Mouse (Mus musculus) liver, postnatal 0 days (tissue): ENCODE measurements around the gene Olfr372. TPM values are rescaled to one million over a fixed set of nuclear protein-coding genes. Genes with fewer than 3 reads are reported as not detected.
"Not testable (repeated sequence)": the region's sequence is repeated elsewhere in the genome, so short reads cannot be mapped to it uniquely, and the experiment has no call there.

Source experiments
- ATAC-seq: fragments of 200-750 bp; cut with Nextera tagmentation; 2 replicates; pipeline ENCODE4 v1.8.0; 2017; ENCODE audit warnings: mild to moderate bottlenecking, moderate library complexity
- DNase-seq: peaks from one replicate; pipeline ENCODE4 v3.0.0-alpha.2; 2016
- H3K27ac ChIP-seq: fragments of 300-500 bp; sonication (generic); 2 replicates; pipeline ENCODE4 v1.5.1; 2014; ENCODE audit warnings: antibody characterized with exemption, moderate library complexity, mild to moderate bottlenecking, low read depth
- H3K27me3 ChIP-seq: fragments of 300-500 bp; sonication (generic); 2 replicates; pipeline ENCODE4 v1.6.1; 2014; ENCODE audit warnings: low read length, control low read depth, mixed read lengths; ENCODE audit not compliant: insufficient read depth
- H3K36me3 ChIP-seq: fragments of 300-500 bp; sonication (generic); replicated peaks from 2 replicates; pipeline ENCODE4 v1.6.1; 2014; ENCODE audit warnings: mild to moderate bottlenecking, control low read depth, low read length, moderate library complexity, mixed read lengths; ENCODE audit not compliant: insufficient read depth
- H3K4me1 ChIP-seq: fragments of 300-500 bp; sonication (generic); 2 replicates; pipeline ENCODE4 v1.6.1; 2014; ENCODE audit warnings: antibody characterized with exemption, mild to moderate bottlenecking, control low read depth; ENCODE audit not compliant: insufficient read depth
- H3K4me2 ChIP-seq: fragments of 300-500 bp; sonication (generic); 2 replicates; pipeline ENCODE4 v1.6.1; 2014; ENCODE audit warnings: low read depth, mild to moderate bottlenecking, low read length, moderate library complexity, mixed read lengths
- H3K4me3 ChIP-seq: fragments of 300-500 bp; sonication (generic); 2 replicates; pipeline ENCODE4 v1.5.1; 2014; ENCODE audit warnings: low read depth, low read length
- H3K9ac ChIP-seq: fragments of 300-500 bp; sonication (generic); replicated peaks from 2 replicates; pipeline ENCODE4 v1.6.1; 2014; ENCODE audit warnings: mild to moderate bottlenecking, moderate library complexity
- H3K9me3 ChIP-seq: fragments of 300-500 bp; sonication (generic); 2 replicates; pipeline ENCODE4 v1.6.1; 2016; ENCODE audit warnings: mild to moderate bottlenecking, control low read depth, low read length, mixed read lengths
- CTCF ChIP-seq: sonication (generic); IDR thresholded peaks from 2 replicates; pipeline ENCODE4 v1.5.1; 2016; ENCODE audit warnings: antibody characterized with exemption, low read depth
- EP300 ChIP-seq: IDR thresholded peaks from 2 replicates; pipeline ENCODE4 v1.6.1; 2016; ENCODE audit warnings: antibody characterized with exemption, low read depth, mild to moderate bottlenecking
- WGBS: fragments of 180-500 bp; shearing (Covaris S2); extraction: QIAGEN DNeasy Blood & Tissue Kit; methylation state at CpG from one replicate; pipeline ENCODE4 v1.1.7; 2014; ENCODE audit not compliant: insufficient replicate concordance; 5-methylcytosine and 5-hydroxymethylcytosine counted together
- polyA plus RNA-seq: library from polyadenylated mRNA; unstranded; fragments of >200 nt; fragmentation: Nextera tagmentation; extraction: Ambion mirVana; gene quantifications from 2 replicates; pipeline ENCODE4 v1.2.1, GENCODE M21; 2015

The Olfr372 gene
- not detected in 2 replicates for polyA plus RNA-seq

DNA sequence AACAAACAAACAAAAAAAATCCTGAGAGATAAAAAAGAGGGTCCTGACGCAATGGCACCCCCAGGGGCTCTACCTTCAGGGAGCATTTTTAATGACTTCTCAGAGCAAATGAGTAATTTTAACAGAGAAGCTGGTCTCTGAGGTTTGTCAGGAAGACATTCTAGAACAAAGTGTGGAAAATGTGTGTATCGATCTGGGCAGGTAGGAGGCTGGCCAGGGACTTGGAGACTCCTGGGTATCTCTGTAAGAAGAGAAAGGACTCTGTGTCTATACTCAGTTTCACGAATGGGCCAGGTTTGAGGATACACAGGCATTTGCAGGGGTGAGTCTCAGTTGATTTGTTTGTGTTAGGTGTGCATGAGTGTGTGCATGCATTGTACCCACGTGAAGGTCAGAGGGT, at the start of gene Olfr372:
TSS of gene Olfr372 (plus strand) at position 301 of the 400 bp plus-strand sequence.
- 74% methylated on average over 4 of the region's 4 CpGs for WGBS
- DNase-seq, ATAC-seq, H3K4me1 ChIP-seq, H3K27me3 ChIP-seq, H3K4me3 ChIP-seq, H3K36me3 ChIP-seq, H3K9ac ChIP-seq, H3K9me3 ChIP-seq, H3K4me2 ChIP-seq, H3K27ac ChIP-seq: not testable (repeated sequence)

DNA sequence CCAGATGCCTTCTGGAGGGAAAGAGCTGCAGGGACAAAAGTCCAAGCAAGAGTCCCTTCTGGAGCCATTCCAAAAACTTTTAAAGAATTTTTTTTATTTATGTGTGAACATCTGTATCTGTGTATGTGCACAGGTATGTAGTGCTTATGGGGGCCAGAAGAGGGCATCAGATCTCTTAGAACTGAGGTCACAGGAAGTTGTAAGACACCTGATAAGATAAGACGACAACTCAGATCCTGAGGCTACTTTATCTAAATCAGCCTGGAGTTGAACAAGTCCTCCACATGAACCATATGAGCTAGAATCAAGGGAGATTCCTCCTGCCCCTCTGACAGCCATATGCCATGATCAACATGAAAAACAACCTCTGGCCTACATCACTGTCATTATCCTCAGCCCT, 41.6 kb upstream of the Olfr372 start:
- 36% methylated on average over 1 of the region's 1 CpGs for WGBS
- TF ChIP-seq CTCF (no peak), EP300 (no peak)
- ATAC-seq (no peak), DNase-seq (no peak)
- no peak overlapping the region for H3K27ac ChIP-seq
- no peaks in the 10 kb centered on the region for H3K27me3 ChIP-seq
- H3K4me2 ChIP-seq = no peak overlapping the region
- H3K9ac ChIP-seq = no peak overlapping the region
- H3K36me3 ChIP-seq = no peaks in the 10 kb centered on the region
- H3K4me1 ChIP-seq = no peaks in the 10 kb centered on the region
- H3K9me3 ChIP-seq = no peaks in the 10 kb centered on the region
- no peak overlapping the region for H3K4me3 ChIP-seq

DNA sequence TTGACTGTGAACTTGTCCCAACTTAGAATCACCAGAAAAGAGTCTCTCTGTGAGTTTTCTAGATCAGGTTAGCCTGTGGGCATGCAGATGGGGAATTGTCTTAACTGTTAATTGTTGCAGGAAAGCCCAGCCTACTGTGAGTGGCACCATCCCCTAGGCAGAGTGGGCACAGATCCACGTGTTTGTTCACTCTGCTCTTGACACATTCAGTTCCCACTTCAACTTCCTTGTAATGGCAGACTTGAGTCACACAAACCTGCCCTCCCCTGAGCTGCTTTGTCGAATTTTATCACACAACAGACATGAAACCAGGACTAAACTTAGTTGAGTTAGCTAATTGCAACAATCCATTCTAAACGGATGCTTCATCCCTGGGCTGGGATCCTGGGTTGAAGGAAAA, 40.8 kb upstream of the Olfr372 start:
- H3K9ac ChIP-seq = no peak overlapping the region
- no peaks in the 10 kb centered on the region for H3K4me1 ChIP-seq
- no peak for TF ChIP-seq EP300
- TF ChIP-seq CTCF = no peak
- no peaks in the 10 kb centered on the region for H3K27me3 ChIP-seq
- 55% methylated on average over 3 of the region's 3 CpGs for WGBS
- H3K9me3 ChIP-seq = no peaks in the 10 kb centered on the region
- no peak for DNase-seq
- ATAC-seq = no peak
- no peak overlapping the region for H3K27ac ChIP-seq
- no peak overlapping the region for H3K4me3 ChIP-seq
- H3K36me3 ChIP-seq = no peaks in the 10 kb centered on the region
- no peak overlapping the region for H3K4me2 ChIP-seq

DNA sequence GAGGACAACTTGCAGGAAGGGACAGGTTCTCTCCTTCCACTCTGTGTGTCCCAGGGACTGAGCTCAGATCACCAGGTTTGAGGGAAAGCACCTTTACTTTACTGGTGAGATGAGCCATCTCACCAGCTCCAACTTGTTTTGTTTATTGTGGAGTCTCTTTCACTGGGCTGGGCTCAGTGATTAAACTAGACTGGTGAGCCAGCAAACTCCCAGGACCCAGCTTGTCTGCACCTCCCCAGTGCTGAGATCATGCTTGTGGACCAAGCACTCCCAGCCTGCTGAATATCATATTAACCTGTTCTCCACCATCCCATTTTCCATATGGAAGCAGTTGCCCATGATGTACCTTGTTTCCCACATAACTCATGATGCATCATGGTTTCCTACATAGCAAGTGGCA, 38.1 kb upstream of the Olfr372 start:
- ATAC-seq = no peak
- TF ChIP-seq CTCF (no peak), EP300 (no peak)

DNA sequence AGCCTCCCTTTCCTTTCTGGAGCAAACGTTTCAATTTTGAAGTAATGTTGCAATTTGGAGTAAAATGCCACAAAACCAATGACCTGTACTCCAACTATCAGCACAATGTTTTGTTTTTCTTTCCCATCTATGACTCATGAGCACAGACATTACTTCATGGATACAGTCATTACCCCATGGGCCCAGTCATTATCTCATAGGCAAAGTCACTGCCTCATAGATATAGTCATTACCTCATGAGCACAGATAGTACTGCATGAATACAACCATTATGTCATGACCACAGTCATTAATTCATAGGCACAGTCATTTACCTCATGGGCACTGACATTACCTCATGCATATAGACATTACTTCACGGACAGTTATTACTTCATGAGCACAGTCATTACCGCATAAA, 35.1 kb upstream of the Olfr372 start:
- no peak overlapping the region for H3K27ac ChIP-seq

More for the DNA sequence above, 38.1 kb upstream of the Olfr372 start:
- Histone ChIP-seq H3K4me3 (no peak overlapping the region), H3K27ac (no peak overlapping the region), H3K4me1 (no peaks in the 10 kb centered on the region), H3K4me2 (no peak overlapping the region), H3K9ac (no peak overlapping the region), H3K27me3 (no peaks in the 10 kb centered on the region), H3K9me3 (no peaks in the 10 kb centered on the region), H3K36me3 (no peaks in the 10 kb centered on the region)
- DNase-seq = no peak

DNA sequence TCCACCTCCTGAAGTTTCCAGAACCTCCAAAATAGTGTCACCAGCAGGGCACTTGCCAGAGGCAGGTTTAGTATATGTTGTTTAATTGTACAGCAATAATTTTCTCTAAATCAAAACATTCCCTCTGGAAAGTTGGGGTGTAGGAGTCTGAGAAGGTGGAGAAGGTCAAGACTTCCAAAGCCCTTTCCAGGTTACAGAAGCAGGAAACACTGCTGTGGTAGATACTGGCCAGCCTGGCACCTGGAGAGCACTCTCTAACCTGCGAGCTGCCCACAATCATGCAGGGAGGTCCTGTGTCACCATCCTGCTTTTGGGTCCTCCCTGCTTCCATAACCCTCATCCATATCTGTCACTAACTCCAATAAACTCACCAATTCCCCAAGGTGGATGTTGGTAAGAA, 34.3 kb upstream of the Olfr372 start:
- Histone ChIP-seq H3K36me3 (no peaks in the 10 kb centered on the region), H3K4me2 (no peak overlapping the region), H3K4me1 (peaks cover 8% of the 10 kb centered on the region; the same call in 1 of the 2 replicates), H3K27ac (no peak overlapping the region), H3K9me3 (no peaks in the 10 kb centered on the region), H3K27me3 (no peaks in the 10 kb centered on the region), H3K4me3 (no peak overlapping the region), H3K9ac (no peak overlapping the region)
- no peak for DNase-seq
- ATAC-seq = no peak
- TF ChIP-seq CTCF = no peak
- no peak for TF ChIP-seq EP300
- WGBS = 56% methylated on average over 1 of the region's 1 CpGs

More for the DNA sequence above, 35.1 kb upstream of the Olfr372 start:
- Histone ChIP-seq H3K36me3 (no peaks in the 10 kb centered on the region), H3K4me3 (no peak overlapping the region), H3K4me2 (no peak overlapping the region), H3K9me3 (no peaks in the 10 kb centered on the region), H3K4me1 (peaks cover 8% of the 10 kb centered on the region; the same call in 1 of the 2 replicates), H3K9ac (no peak overlapping the region), H3K27me3 (no peaks in the 10 kb centered on the region)
- TF ChIP-seq CTCF (no peak), EP300 (no peak)
- 79% methylated on average over 3 of the region's 3 CpGs for WGBS
- ATAC-seq (no peak), DNase-seq (peak; percentile 1)

DNA sequence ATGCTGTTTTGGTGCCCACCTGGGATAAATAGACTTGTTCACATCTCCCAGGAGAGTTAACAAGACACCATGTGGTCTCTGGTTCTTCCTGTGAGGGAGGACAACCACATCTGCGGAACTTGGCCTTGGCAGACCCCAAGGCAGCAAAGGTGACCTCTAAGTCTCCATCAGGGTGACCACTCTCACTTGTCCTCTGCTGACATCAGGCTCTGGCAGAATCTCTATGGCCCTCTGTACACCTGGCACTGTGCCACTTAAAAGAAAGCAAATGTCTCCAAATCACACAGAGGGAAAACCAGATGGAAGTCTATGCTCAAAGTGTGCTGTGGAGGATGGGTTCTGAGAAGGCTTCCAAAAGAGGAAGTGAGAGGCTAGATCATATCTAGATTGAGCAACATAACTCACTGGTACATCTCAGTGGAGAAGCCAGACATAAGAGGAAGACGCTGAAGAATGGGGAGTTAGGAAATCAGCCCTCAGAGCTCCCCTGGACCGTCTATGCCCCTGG, 32.8 kb upstream of the Olfr372 start:
- TF ChIP-seq CTCF (no peak), EP300 (no peak)
- DNase-seq (peak; percentile 21), ATAC-seq (peak; percentile 74)
- Histone ChIP-seq H3K9ac (no peak overlapping the region), H3K9me3 (no peaks in the 10 kb centered on the region), H3K4me2 (peak overlapping the region; percentile 44; the same call in 1 of the 2 replicates), H3K4me1 (peaks cover 8% of the 10 kb centered on the region; the same call in 1 of the 2 replicates), H3K36me3 (no peaks in the 10 kb centered on the region), H3K27ac (peak overlapping the region; percentile 77), H3K4me3 (no peak overlapping the region), H3K27me3 (no peaks in the 10 kb centered on the region)
- 23% methylated on average over 3 of the region's 3 CpGs for WGBS
